Mouse (Mus musculus) lung, embryonic 14.5 days (tissue): ENCODE data around the gene Vamp8. TPM values are rescaled to one million over a fixed set of nuclear protein-coding genes. Genes with fewer than 3 reads are reported as not detected.
A peak's percentile ranks its signal among the peaks of the same experiment; 100 is the strongest.

ENCODE experiments used
- ATAC-seq: fragments of 200-750 bp; cut with Nextera tagmentation; 2 replicates; pipeline ENCODE4 v1.8.0; 2017; ENCODE audit warnings: mild to moderate bottlenecking, moderate TSS enrichment, moderate library complexity; ENCODE audit not compliant: insufficient read depth
- DNase-seq: peaks from one replicate; pipeline ENCODE4 v3.0.0-alpha.2; 2015
- H3K27ac ChIP-seq: fragments of 300-500 bp; sonication (generic); 2 replicates; pipeline ENCODE4 v1.5.1; 2014; ENCODE audit warnings: low read depth, mild to moderate bottlenecking, moderate library complexity
- H3K27me3 ChIP-seq: fragments of 300-500 bp; sonication (generic); 2 replicates; pipeline ENCODE4 v1.6.1; 2014; ENCODE audit warnings: low read length, control low read depth; ENCODE audit not compliant: insufficient read depth
- H3K36me3 ChIP-seq: fragments of 300-500 bp; sonication (generic); 2 replicates; pipeline ENCODE4 v1.6.1; 2014; ENCODE audit warnings: control low read depth; ENCODE audit not compliant: insufficient read depth
- H3K4me1 ChIP-seq: fragments of 300-500 bp; sonication (generic); 2 replicates; pipeline ENCODE4 v1.6.1; 2014; ENCODE audit warnings: antibody characterized with exemption, control low read depth; ENCODE audit not compliant: insufficient read depth
- H3K4me2 ChIP-seq: fragments of 300-500 bp; sonication (generic); 2 replicates; pipeline ENCODE4 v1.6.1; 2014; ENCODE audit warnings: mild to moderate bottlenecking
- H3K4me3 ChIP-seq: fragments of 300-500 bp; sonication (generic); 2 replicates; pipeline ENCODE4 v1.5.1; 2014; ENCODE audit warnings: low read depth, low read length
- H3K9ac ChIP-seq: fragments of 300-500 bp; sonication (generic); 2 replicates; pipeline ENCODE4 v1.6.1; 2014
- H3K9me3 ChIP-seq: fragments of 300-500 bp; sonication (generic); 2 replicates; pipeline ENCODE4 v1.6.1; 2016; ENCODE audit warnings: low read depth, low read length, control low read depth
- CTCF ChIP-seq: IDR thresholded peaks from 2 replicates; pipeline ENCODE4 v1.5.1; 2016; ENCODE audit warnings: antibody characterized with exemption, low read depth
- WGBS: fragments of 180-500 bp; shearing (Covaris S2); extraction: QIAGEN DNeasy Blood & Tissue Kit; methylation state at CpG from one replicate; pipeline ENCODE4 v1.1.7; 2014; 5-methylcytosine and 5-hydroxymethylcytosine counted together
- polyA plus RNA-seq: library from polyadenylated mRNA; unstranded; fragments of >200 nt; fragmentation: Nextera tagmentation; extraction: Ambion mirVana; gene quantifications from 2 replicates; pipeline ENCODE4 v1.2.1, GENCODE M21; 2014

The Vamp8 gene
- polyA plus RNA-seq, 1 experiment from 2014 or later, result 132 TPM

- Histone ChIP-seq H3K4me3 (no peak overlapping the region), H3K4me2 (peak overlapping the region; percentile 33), H3K27ac (peak overlapping the region; percentile 48; the same call in 1 of the 2 replicates), H3K36me3 (peaks cover 32% of the 10 kb centered on the region), H3K27me3 (no peaks in the 10 kb centered on the region), H3K9ac (no peak overlapping the region), H3K9me3 (no peaks in the 10 kb centered on the region), H3K4me1 (peaks cover 9% of the 10 kb centered on the region; the same call in 1 of the 2 replicates)
- WGBS, result 42% methylated on average over 5 of the region's 5 CpGs
- ATAC-seq, result no peak
- no peak for TF ChIP-seq CTCF
- DNase-seq, result peak; percentile 88
These were observed 37.7 kb downstream of the Vamp8 start for GRCm38 (mm10) chr6:72352636-72353405.

- Histone ChIP-seq H3K36me3 (peaks cover 31% of the 10 kb centered on the region), H3K27ac (no peak overlapping the region), H3K9me3 (no peaks in the 10 kb centered on the region), H3K4me1 (peaks cover 9% of the 10 kb centered on the region; the same call in 1 of the 2 replicates), H3K4me2 (no peak overlapping the region), H3K27me3 (no peaks in the 10 kb centered on the region), H3K9ac (no peak overlapping the region), H3K4me3 (no peak overlapping the region)
- DNase-seq (no peak), ATAC-seq (no peak)
- TF ChIP-seq CTCF, result no peak
- WGBS, result 91% methylated on average over 2 of the region's 2 CpGs
These were observed 40.3 kb downstream of the Vamp8 start for GRCm38 (mm10) chr6:72350214-72350613.

- peak overlapping the region; percentile 92 for H3K4me3 ChIP-seq
- H3K4me1 ChIP-seq, result peaks cover 13% of the 10 kb centered on the region; the same call in 1 of the 2 replicates
- no peak for ATAC-seq
- H3K9me3 ChIP-seq, result no peaks in the 10 kb centered on the region
- no peak for TF ChIP-seq CTCF
- H3K36me3 ChIP-seq, result peaks cover 31% of the 10 kb centered on the region
- H3K4me2 ChIP-seq, result peak overlapping the region; percentile 69
- H3K9ac ChIP-seq, result peak overlapping the region; percentile 90
- 0 out of 2 replicates have a peak overlapping the region, but pooled peaks have one; percentile 94 for H3K27ac ChIP-seq
- H3K27me3 ChIP-seq, result no peaks in the 10 kb centered on the region
- no peak for DNase-seq
- 62% methylated on average over 10 of the region's 10 CpGs for WGBS
These were observed 42.1 kb downstream of the Vamp8 start for GRCm38 (mm10) chr6:72348411-72348810.

GRCm38 (mm10) chr6:72347166-72347941, 43.1 kb downstream of the Vamp8 start, which contains the start of gene 0610030E20Rik:
Gene 0610030E20Rik (plus strand): TSS chr6:72347317.
- TF ChIP-seq CTCF, result peak; percentile 37; the same call in 1 of the 2 replicates
- H3K4me1 ChIP-seq, result peaks cover 8% of the 10 kb centered on the region; the same call in 1 of the 2 replicates
- peak within 1 kb of the TSS; percentile 92 for H3K4me3 ChIP-seq
- H3K27me3 ChIP-seq, result no peaks in the 10 kb centered on the region
- peaks cover 31% of the 10 kb centered on the region for H3K36me3 ChIP-seq
- peak; percentile 64 for ATAC-seq
- peak within 1 kb of the TSS; percentile 90 for H3K9ac ChIP-seq
- no peaks in the 10 kb centered on the region for H3K9me3 ChIP-seq
- H3K4me2 ChIP-seq, result peak within 1 kb of the TSS; percentile 69
- H3K27ac ChIP-seq, result peak within 1 kb of the TSS; percentile 94
- peak; percentile 88 for DNase-seq
- under 1% methylated on average over 70 of the region's 72 CpGs for WGBS

GRCm38 (mm10) chr6:72346261-72346660, 44.2 kb downstream of the Vamp8 start:
- TF ChIP-seq CTCF, result no peak
- no peak for ATAC-seq
- H3K9ac ChIP-seq, result no peak overlapping the region
- H3K4me2 ChIP-seq, result peak overlapping the region; percentile 69; the same call in 1 of the 2 replicates
- 75% methylated on average over 4 of the region's 4 CpGs for WGBS
- peaks cover 34% of the 10 kb centered on the region for H3K36me3 ChIP-seq
- H3K4me3 ChIP-seq, result no peak overlapping the region
- no peak overlapping the region for H3K27ac ChIP-seq
- H3K9me3 ChIP-seq, result no peaks in the 10 kb centered on the region
- H3K27me3 ChIP-seq, result no peaks in the 10 kb centered on the region
- H3K4me1 ChIP-seq, result 0 out of 2 replicates have a peak, but pooled peaks cover 6% of the 10 kb centered on the region
- DNase-seq, result no peak

GRCm38 (mm10) chr6:72345633-72346032, 44.9 kb downstream of the Vamp8 start:
- H3K4me2 ChIP-seq, result peak overlapping the region; percentile 91
- H3K9ac ChIP-seq, result no peak overlapping the region
- DNase-seq, result no peak
- no peak for ATAC-seq
- peaks cover 34% of the 10 kb centered on the region for H3K36me3 ChIP-seq
- H3K27me3 ChIP-seq, result no peaks in the 10 kb centered on the region
- 0 out of 2 replicates have a peak, but pooled peaks cover 6% of the 10 kb centered on the region for H3K4me1 ChIP-seq
- H3K9me3 ChIP-seq, result no peaks in the 10 kb centered on the region
- H3K4me3 ChIP-seq, result peak overlapping the region; percentile 93; the same call in 1 of the 2 replicates
- WGBS, result 45% methylated on average over 6 of the region's 6 CpGs
- H3K27ac ChIP-seq, result no peak overlapping the region
- no peak for TF ChIP-seq CTCF
